Mouse (Mus musculus): ENCODE results near the gene Gen1.

DNA sequence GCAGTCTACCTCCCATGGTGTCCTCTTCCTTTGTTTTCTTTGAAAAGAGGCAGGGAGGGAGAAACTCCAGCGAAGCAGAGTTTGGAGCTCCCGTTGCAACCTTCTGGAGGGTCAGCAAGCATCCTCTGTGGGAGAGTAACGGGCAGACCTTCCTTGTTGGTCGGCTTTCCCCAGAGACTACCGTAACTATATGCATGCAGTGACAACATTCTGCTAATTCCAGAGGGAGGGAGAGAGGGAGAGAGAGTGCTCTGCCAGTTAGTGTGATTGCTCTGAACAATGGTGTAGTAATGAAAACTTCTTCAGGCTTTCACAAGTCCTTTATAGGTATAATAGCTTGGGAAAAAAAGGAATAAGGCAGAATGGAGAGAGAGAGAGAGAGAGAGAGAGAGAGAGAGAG lies 40.9 kb downstream of the Gen1 start:
- TF ChIP-seq CTCF (IDR thresholded peaks at IDR 0.05; ENCODE audit: borderline replicate concordance, insufficient read depth, low read length) (no peak), POLR2A (IDR thresholded peaks at IDR 0.05; ENCODE audit: low read depth, low read length) (no peak)

Data from embryonic fibroblast, embryonic 13.5 days (primary cell).